Mouse (Mus musculus): ENCODE data around the gene Mad1l1. TPM values are rescaled to one million over a fixed set of nuclear protein-coding genes. Genes with fewer than 3 reads are reported as not detected.

Gene Mad1l1
- polyA plus RNA-seq, 1 experiment from 2014 or later, result 56.2 TPM

DNA sequence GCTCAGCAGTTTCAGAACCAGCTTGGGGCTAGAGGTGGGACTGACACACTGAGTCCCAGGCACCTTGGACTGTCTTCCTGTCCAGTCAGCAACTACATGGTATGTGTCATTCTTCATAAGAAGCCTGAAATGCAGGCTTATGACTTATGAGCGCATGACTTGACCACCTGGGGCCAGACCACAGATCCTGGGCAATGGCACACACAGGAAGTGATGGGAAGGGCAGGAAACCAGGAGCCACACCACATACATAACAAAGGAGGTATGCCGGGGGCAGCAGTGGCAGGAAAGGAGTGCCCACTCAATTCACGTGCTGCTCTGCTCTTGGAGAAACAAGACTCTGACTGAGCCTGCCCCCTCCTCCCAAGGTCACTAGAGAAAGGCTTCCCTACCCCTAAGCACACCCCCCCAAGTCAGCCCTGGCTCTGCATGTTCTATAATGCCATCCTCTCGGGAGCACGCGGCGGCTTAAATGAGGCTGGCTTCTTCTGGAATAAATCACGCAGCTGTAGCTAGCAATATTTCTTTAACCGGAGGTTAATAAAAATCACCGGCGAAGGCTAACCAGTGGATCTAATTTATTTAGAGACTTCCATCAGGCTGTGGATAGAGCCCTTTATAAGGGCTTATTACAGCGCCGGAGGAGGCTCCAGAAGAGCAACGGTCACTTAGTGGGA is 146.4 kb downstream of the Mad1l1 start:
- H3K9me3 ChIP-seq, result no peaks in the 10 kb centered on the region
- H3K4me1 ChIP-seq (replicated peaks), result peaks cover 54% of the 10 kb centered on the region
- H3K36me3 ChIP-seq, result no peaks in the 10 kb centered on the region
- H3K4me3 ChIP-seq, result no peak overlapping the region
- WGBS, result 83% methylated on average over 14 of the region's 14 CpGs
- H3K27me3 ChIP-seq (ENCODE audit: insufficient read depth, poor library complexity, severe bottlenecking), result no peaks in the 10 kb centered on the region
- H3K27ac ChIP-seq, result peak overlapping the region; percentile 64
- no peak for DNase-seq (ENCODE audit: low spot score)

GRCm38 (mm10) chr5:140174066-140174465 is 147.3 kb downstream of the Mad1l1 start:
- WGBS, result 26% methylated on average over 3 of the region's 3 CpGs
- peak overlapping the region; percentile 0 for H3K27ac ChIP-seq
- no peak overlapping the region for H3K4me3 ChIP-seq
- DNase-seq (ENCODE audit: low spot score), result no peak
- H3K36me3 ChIP-seq, result no peaks in the 10 kb centered on the region
- no peaks in the 10 kb centered on the region for H3K9me3 ChIP-seq
- H3K27me3 ChIP-seq (ENCODE audit: insufficient read depth, poor library complexity, severe bottlenecking), result no peaks in the 10 kb centered on the region
- peaks cover 54% of the 10 kb centered on the region for H3K4me1 ChIP-seq (replicated peaks)

DNA sequence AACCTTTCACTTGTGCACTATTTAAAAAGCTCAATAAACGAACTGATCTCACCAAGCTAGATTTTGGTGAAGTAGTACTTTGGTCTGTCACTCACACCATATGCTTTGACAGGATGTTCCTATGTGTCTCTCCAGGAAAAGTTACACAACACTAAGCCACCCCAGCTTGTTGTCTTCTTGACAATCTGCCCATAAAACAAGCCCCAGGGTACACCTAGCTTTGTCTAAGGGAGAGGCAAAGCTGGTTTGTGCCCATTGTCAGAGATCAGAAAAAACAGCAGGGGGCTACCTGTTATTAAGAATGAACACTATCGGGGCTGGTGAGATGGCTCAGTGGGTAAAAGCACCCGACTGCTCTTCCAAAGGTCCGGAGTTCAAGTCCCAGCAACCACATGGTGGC is 148.2 kb downstream of the Mad1l1 start:
- Histone ChIP-seq H3K9me3 (no peaks in the 10 kb centered on the region), H3K27me3 (ENCODE audit: insufficient read depth, poor library complexity, severe bottlenecking) (no peaks in the 10 kb centered on the region), H3K27ac (no peak overlapping the region), H3K4me3 (no peak overlapping the region), H3K36me3 (no peaks in the 10 kb centered on the region), H3K4me1 (replicated peaks) (peaks cover 48% of the 10 kb centered on the region)
- no peak for DNase-seq (ENCODE audit: low spot score)
- WGBS, result 84% methylated on average over 4 of the region's 4 CpGs

GRCm38 (mm10) chr5:140171710-140172109 is 149.6 kb downstream of the Mad1l1 start:
- no peaks in the 10 kb centered on the region for H3K27me3 ChIP-seq (ENCODE audit: insufficient read depth, poor library complexity, severe bottlenecking)
- H3K9me3 ChIP-seq, result no peaks in the 10 kb centered on the region
- no peak overlapping the region for H3K4me3 ChIP-seq
- H3K36me3 ChIP-seq, result no peaks in the 10 kb centered on the region
- no peak overlapping the region for H3K27ac ChIP-seq
- no peak for DNase-seq (ENCODE audit: low spot score)
- 69% methylated on average over 1 of the region's 1 CpGs for WGBS
- peaks cover 46% of the 10 kb centered on the region for H3K4me1 ChIP-seq (replicated peaks)

GRCm38 (mm10) chr5:140167531-140167930 is 153.8 kb downstream of the Mad1l1 start:
- Histone ChIP-seq H3K27ac (no peak overlapping the region), H3K4me1 (replicated peaks) (peaks cover 16% of the 10 kb centered on the region), H3K27me3 (ENCODE audit: insufficient read depth, poor library complexity, severe bottlenecking) (no peaks in the 10 kb centered on the region), H3K9me3 (no peaks in the 10 kb centered on the region), H3K4me3 (no peak overlapping the region), H3K36me3 (no peaks in the 10 kb centered on the region)
- 86% methylated on average over 6 of the region's 6 CpGs for WGBS
- DNase-seq (ENCODE audit: low spot score), result no peak

DNA sequence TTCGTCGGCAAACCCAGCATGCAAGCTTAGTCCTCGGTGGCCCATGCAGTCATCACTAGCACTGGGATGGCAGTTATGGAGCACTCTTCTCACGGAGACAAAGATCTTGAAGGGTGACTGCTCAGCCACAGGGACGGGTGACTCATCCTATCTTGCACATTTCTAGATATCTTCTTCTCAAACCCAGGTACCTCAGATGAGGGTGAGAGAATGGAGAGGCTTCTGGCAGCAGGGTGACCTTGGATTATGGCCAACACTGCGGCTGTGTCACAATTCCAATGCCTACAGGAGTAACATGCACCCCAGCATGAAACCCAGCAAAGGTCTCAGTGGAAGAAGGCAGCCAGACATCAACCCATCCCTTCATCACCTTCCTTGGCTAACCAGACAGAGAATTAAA is 154.3 kb downstream of the Mad1l1 start:
- 95% methylated on average over 6 of the region's 6 CpGs for WGBS
- no peak for DNase-seq (ENCODE audit: low spot score)
- no peaks in the 10 kb centered on the region for H3K27me3 ChIP-seq (ENCODE audit: insufficient read depth, poor library complexity, severe bottlenecking)

DNA sequence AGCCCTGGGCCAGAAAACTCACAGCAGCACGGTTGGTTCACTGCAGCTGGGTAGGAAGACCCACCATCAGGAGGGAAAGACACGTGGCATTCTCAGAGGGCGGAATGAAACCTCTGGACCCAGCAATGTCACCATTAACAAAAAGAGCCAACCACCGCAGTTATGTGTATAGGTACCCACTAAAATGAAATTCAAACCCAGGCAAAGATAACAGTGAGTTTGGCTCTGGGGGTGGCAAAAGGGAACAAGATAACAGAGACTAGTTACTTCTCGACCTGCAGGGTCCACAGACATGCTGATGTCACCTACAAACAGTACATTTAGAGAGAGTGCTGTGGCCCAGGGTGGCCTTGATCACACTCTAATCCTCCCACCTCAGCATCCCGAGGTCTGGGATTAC is 157.4 kb downstream of the Mad1l1 start:
- H3K27me3 ChIP-seq (ENCODE audit: insufficient read depth, poor library complexity, severe bottlenecking), result no peaks in the 10 kb centered on the region
- no peaks in the 10 kb centered on the region for H3K36me3 ChIP-seq
- no peaks in the 10 kb centered on the region for H3K9me3 ChIP-seq
- H3K27ac ChIP-seq, result no peak overlapping the region
- WGBS, result 82% methylated on average over 6 of the region's 6 CpGs
- H3K4me1 ChIP-seq (replicated peaks), result no peaks in the 10 kb centered on the region
- DNase-seq (ENCODE audit: low spot score), result no peak
- no peak overlapping the region for H3K4me3 ChIP-seq

More for the DNA sequence above, 154.3 kb downstream of the Mad1l1 start:
- no peak overlapping the region for H3K4me3 ChIP-seq
- peaks cover 11% of the 10 kb centered on the region for H3K4me1 ChIP-seq (replicated peaks)
- H3K9me3 ChIP-seq, result no peaks in the 10 kb centered on the region
- no peak overlapping the region for H3K27ac ChIP-seq
- no peaks in the 10 kb centered on the region for H3K36me3 ChIP-seq

DNA sequence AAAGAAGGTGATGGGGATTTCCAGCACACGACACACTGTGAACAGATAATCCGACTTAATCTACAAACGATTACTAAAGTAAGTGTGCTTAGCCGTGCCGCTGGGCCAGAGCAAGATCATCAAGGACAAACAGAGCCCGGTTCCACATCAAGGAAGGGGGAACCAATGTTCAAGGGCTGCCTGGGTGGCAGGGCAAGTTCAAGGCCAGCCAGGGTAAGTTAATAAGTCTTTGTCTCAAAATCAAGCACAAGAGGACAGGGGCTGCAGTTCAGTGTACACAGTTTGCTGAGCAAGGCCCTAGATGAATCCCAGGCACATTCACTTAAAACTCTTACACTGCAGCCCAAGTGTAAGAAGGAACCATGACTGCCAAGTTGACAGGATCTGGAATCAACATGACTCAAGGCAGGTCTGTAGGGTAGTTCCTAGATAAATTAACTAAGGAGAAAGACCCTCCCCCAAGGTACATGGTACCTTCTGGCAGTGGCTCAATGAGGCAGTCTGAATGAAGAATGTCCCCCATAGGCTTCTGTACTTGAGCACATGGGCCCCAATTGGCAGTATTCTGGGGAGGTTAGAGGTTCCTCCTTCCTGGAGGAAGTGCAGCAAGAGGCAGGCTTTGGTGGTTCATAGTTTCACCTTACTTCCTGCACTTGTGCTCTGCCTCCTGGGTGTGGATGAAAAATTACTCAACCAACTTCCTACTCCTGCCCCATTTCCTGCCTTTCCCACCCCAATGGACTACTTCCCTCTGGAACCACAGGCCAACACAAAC is 159.1 kb downstream of the Mad1l1 start:
- Histone ChIP-seq H3K27me3 (ENCODE audit: insufficient read depth, poor library complexity, severe bottlenecking) (no peaks in the 10 kb centered on the region), H3K27ac (no peak overlapping the region), H3K9me3 (no peaks in the 10 kb centered on the region), H3K36me3 (no peaks in the 10 kb centered on the region), H3K4me1 (replicated peaks) (no peaks in the 10 kb centered on the region), H3K4me3 (no peak overlapping the region)
- DNase-seq (ENCODE audit: low spot score), result no peak
- 92% methylated on average over 6 of the region's 6 CpGs for WGBS

- H3K4me1 ChIP-seq (replicated peaks), result no peaks in the 10 kb centered on the region
Measured at GRCm38 (mm10) chr5:140159007-140159406, 162.3 kb downstream of the Mad1l1 start.

DNA sequence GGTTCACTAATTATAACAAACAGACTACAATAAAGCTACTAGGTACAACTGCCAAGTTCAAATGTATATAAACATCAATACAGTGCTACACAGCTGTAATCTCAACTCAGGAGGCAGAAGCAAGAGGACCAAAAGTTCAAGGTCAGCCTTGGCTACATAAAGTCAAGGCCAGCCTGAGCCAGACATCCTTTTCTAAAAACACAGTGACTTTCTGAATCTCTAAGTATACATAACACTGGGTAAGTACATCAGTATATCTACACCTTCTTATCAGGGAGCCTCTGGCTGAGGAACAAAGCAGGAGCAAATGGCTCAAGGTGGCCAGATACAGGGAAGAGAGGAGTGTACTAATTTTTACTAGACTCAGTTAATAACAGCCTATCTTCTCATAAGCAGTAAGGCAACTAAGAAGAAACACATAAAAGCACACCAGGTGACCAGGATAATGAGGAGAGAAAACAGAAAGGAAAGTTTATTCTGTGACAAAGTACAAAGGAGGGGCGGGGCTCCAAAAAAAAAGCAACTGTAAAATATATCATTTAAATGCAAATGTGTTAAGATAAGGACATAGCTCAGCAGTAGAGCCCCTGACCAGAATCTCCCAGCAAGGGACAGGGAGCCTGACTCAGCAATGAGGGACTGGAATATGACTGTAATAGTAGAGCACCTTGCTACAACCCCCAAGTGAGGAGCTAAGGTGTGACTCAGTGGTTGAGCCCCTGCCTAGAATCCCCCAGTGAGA is 163.3 kb downstream of the Mad1l1 start:
- DNase-seq (ENCODE audit: low spot score), result no peak

More at GRCm38 (mm10) chr5:140159007-140159406, 162.3 kb downstream of the Mad1l1 start:
- Histone ChIP-seq H3K4me3 (no peak overlapping the region), H3K9me3 (no peaks in the 10 kb centered on the region), H3K36me3 (no peaks in the 10 kb centered on the region), H3K27me3 (ENCODE audit: insufficient read depth, poor library complexity, severe bottlenecking) (no peaks in the 10 kb centered on the region), H3K27ac (no peak overlapping the region)
- WGBS, result 96% methylated on average over 4 of the region's 4 CpGs
- DNase-seq (ENCODE audit: low spot score), result no peak

GRCm38 (mm10) chr5:140154166-140154565 is 167.2 kb downstream of the Mad1l1 start:
- peaks cover 25% of the 10 kb centered on the region for H3K4me1 ChIP-seq (replicated peaks)
- no peak overlapping the region for H3K4me3 ChIP-seq
- H3K36me3 ChIP-seq, result no peaks in the 10 kb centered on the region
- DNase-seq (ENCODE audit: low spot score), result no peak
- no peak overlapping the region for H3K27ac ChIP-seq
- H3K9me3 ChIP-seq, result no peaks in the 10 kb centered on the region
- 92% methylated on average over 3 of the region's 3 CpGs for WGBS
- H3K27me3 ChIP-seq (ENCODE audit: insufficient read depth, poor library complexity, severe bottlenecking), result no peaks in the 10 kb centered on the region

More for the DNA sequence above, 163.3 kb downstream of the Mad1l1 start:
- no peaks in the 10 kb centered on the region for H3K27me3 ChIP-seq (ENCODE audit: insufficient read depth, poor library complexity, severe bottlenecking)
- WGBS, result 81% methylated on average over 1 of the region's 1 CpGs
- H3K36me3 ChIP-seq, result no peaks in the 10 kb centered on the region
- peaks cover 3% of the 10 kb centered on the region; the same call in 1 of the 2 replicates for H3K4me1 ChIP-seq (replicated peaks)
- no peaks in the 10 kb centered on the region for H3K9me3 ChIP-seq
- H3K4me3 ChIP-seq, result no peak overlapping the region
- no peak overlapping the region for H3K27ac ChIP-seq

DNA sequence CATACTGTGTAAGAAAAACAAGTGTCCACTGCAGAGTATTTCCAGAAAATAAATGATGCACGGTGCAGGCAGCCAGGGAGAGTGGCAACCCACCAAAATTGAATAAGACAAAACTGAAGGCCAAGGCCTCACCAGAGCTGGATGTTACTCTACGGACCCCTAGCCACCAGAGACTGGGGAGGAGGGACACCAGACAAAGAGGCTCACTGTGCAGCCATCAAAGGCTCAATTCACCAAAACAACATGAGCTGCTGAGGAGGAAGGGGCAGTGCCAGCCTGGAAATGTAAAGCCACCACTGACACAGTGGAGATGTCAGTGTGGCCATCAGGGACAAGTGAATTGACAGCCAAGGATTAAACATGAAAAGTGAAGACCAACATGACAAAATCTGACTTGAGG is 169.5 kb downstream of the Mad1l1 start:
- Histone ChIP-seq H3K4me1 (replicated peaks) (peaks cover 25% of the 10 kb centered on the region), H3K4me3 (no peak overlapping the region), H3K27ac (no peak overlapping the region), H3K27me3 (ENCODE audit: insufficient read depth, poor library complexity, severe bottlenecking) (no peaks in the 10 kb centered on the region), H3K36me3 (no peaks in the 10 kb centered on the region), H3K9me3 (no peaks in the 10 kb centered on the region)
- no peak for DNase-seq (ENCODE audit: low spot score)
- WGBS, result 31% methylated on average over 2 of the region's 2 CpGs

DNA sequence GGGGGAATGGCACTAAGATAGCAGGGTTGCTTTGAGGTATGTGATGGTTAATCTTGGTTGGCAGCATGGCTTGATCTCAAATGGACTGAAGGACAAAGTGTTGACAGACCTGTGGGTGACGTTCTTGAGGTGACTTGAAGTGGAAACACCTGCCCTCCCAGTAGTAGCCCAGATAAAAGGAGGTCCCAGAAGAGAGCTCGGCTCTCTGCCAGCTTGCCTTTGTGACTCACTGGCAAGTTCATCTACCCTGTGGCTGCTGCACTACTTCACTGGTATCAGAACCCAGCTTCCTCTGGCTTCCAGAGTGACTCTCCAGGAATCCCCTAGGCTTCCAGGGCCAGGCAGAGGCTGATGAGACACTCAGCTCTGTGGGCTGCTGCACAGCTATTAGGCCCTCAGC is 170.2 kb downstream of the Mad1l1 start:
- DNase-seq (ENCODE audit: low spot score), result no peak
- peaks cover 25% of the 10 kb centered on the region for H3K4me1 ChIP-seq (replicated peaks)
- H3K27me3 ChIP-seq (ENCODE audit: insufficient read depth, poor library complexity, severe bottlenecking), result no peaks in the 10 kb centered on the region
- 86% methylated on average over 2 of the region's 2 CpGs for WGBS
- H3K9me3 ChIP-seq, result no peaks in the 10 kb centered on the region
- no peaks in the 10 kb centered on the region for H3K36me3 ChIP-seq
- no peak overlapping the region for H3K4me3 ChIP-seq
- H3K27ac ChIP-seq, result peak overlapping the region; percentile 35; the same call in 1 of the 2 replicates
